Mouse (Mus musculus) lung, postnatal 0 days (tissue): ENCODE data around the gene Myadm. TPM values are rescaled to one million over a fixed set of nuclear protein-coding genes. Genes with fewer than 3 reads are reported as not detected.
A peak's percentile ranks its signal among the peaks of the same experiment; 100 is the strongest.
"Not testable (repeated sequence)": the region's sequence is repeated elsewhere in the genome, so short reads cannot be mapped to it uniquely, and the experiment has no call there.

Experiments used
- ATAC-seq: fragments of 200-750 bp; cut with Nextera tagmentation; 2 replicates; pipeline ENCODE4 v1.8.0; 2017; ENCODE audit warnings: moderate library complexity
- DNase-seq: peaks from one replicate; pipeline ENCODE4 v3.0.0-alpha.2; 2016; ENCODE audit warnings: low spot score
- H3K27ac ChIP-seq: fragments of 300-500 bp; sonication (generic); 2 replicates; pipeline ENCODE4 v1.5.1; 2014; ENCODE audit warnings: antibody characterized with exemption, mild to moderate bottlenecking, low read length, mixed read lengths
- H3K27me3 ChIP-seq: fragments of 300-500 bp; sonication (generic); replicated peaks from 2 replicates; pipeline ENCODE4 v1.6.1; 2014; ENCODE audit warnings: low read length, mixed read lengths; ENCODE audit not compliant: insufficient read depth
- H3K36me3 ChIP-seq: fragments of 300-500 bp; sonication (generic); 2 replicates; pipeline ENCODE4 v1.6.1; 2014; ENCODE audit warnings: low read length, mixed read lengths; ENCODE audit not compliant: insufficient read depth
- H3K4me1 ChIP-seq: fragments of 300-500 bp; sonication (generic); 2 replicates; pipeline ENCODE4 v1.6.1; 2014; ENCODE audit warnings: antibody characterized with exemption, low read depth, low read length, mixed read lengths; ENCODE audit not compliant: insufficient read depth
- H3K4me2 ChIP-seq: fragments of 300-500 bp; sonication (generic); replicated peaks from 2 replicates; pipeline ENCODE4 v1.6.1; 2014; ENCODE audit warnings: low read depth, mild to moderate bottlenecking, low read length, moderate library complexity, mixed read lengths
- H3K4me3 ChIP-seq: fragments of 300-500 bp; sonication (generic); 2 replicates; pipeline ENCODE4 v1.5.1; 2014; ENCODE audit warnings: low read depth, low read length
- H3K9ac ChIP-seq: fragments of 300-500 bp; sonication (generic); replicated peaks from 2 replicates; pipeline ENCODE4 v1.6.1; 2014; ENCODE audit warnings: low read depth, mild to moderate bottlenecking
- H3K9me3 ChIP-seq: fragments of 300-500 bp; sonication (generic); 2 replicates; pipeline ENCODE4 v1.6.1; 2016; ENCODE audit warnings: low read length, mixed read lengths
- CTCF ChIP-seq: IDR thresholded peaks from 2 replicates; pipeline ENCODE4 v1.5.1; 2016; ENCODE audit warnings: antibody characterized with exemption, mild to moderate bottlenecking
- EP300 ChIP-seq: IDR thresholded peaks from 2 replicates; pipeline ENCODE4 v1.6.1; 2016; ENCODE audit warnings: antibody characterized with exemption, mild to moderate bottlenecking, control low read depth
- WGBS: fragments of 180-500 bp; shearing (Covaris S2); extraction: QIAGEN DNeasy Blood & Tissue Kit; methylation state at CpG from one replicate; pipeline ENCODE4 v1.1.7; 2014; 5-methylcytosine and 5-hydroxymethylcytosine counted together
- polyA plus RNA-seq: library from polyadenylated mRNA; unstranded; fragments of >200 nt; fragmentation: Nextera tagmentation; extraction: Ambion mirVana; gene quantifications from 2 replicates; pipeline ENCODE4 v1.2.1, GENCODE M21; 2015

Gene Myadm
- polyA plus RNA-seq, 1 experiment from 2014 or later = 144 TPM

DNA sequence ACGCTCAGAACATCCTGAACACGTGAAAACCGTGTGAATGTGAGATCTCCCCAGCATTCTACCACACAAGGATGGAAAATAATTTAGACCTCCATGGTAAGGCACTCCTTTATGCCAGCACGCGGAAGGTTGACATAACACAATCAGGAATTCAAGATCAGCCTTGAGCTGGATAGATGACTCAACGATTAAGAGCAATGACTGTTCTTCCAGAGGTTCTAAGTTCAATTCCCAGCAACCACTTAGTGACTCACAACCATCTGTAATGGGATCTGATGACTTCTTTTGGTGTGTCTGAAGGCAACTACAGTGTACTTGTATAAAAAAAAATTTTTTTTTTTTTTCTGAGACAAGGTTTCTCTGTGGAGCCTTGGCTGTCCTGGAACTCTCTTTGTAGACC, 23.6 kb upstream of the Myadm start:
- H3K4me2 ChIP-seq = no peak overlapping the region

GRCm38 (mm10) chr7:3267261-3267660, 21.6 kb upstream of the Myadm start:
- H3K9ac ChIP-seq = no peak overlapping the region
- DNase-seq (no peak), ATAC-seq (no peak)
- 55% methylated on average over 3 of the region's 3 CpGs for WGBS
- H3K27ac ChIP-seq = no peak overlapping the region
- no peaks in the 10 kb centered on the region for H3K27me3 ChIP-seq
- TF ChIP-seq EP300 = no peak
- no peak for TF ChIP-seq CTCF
- no peak overlapping the region for H3K4me2 ChIP-seq
- H3K36me3 ChIP-seq = no peaks in the 10 kb centered on the region
- no peaks in the 10 kb centered on the region for H3K9me3 ChIP-seq
- H3K4me3 ChIP-seq = no peak overlapping the region
- H3K4me1 ChIP-seq = no peaks in the 10 kb centered on the region

More for the DNA sequence above, 23.6 kb upstream of the Myadm start:
- no peak for TF ChIP-seq CTCF
- Histone ChIP-seq H3K36me3 (no peaks in the 10 kb centered on the region), H3K27ac (no peak overlapping the region), H3K9ac (no peak overlapping the region), H3K4me3 (no peak overlapping the region), H3K4me1 (no peaks in the 10 kb centered on the region), H3K27me3 (no peaks in the 10 kb centered on the region), H3K9me3 (no peaks in the 10 kb centered on the region)
- 57% methylated on average over 6 of the region's 6 CpGs for WGBS
- ATAC-seq (no peak), DNase-seq (no peak)

DNA sequence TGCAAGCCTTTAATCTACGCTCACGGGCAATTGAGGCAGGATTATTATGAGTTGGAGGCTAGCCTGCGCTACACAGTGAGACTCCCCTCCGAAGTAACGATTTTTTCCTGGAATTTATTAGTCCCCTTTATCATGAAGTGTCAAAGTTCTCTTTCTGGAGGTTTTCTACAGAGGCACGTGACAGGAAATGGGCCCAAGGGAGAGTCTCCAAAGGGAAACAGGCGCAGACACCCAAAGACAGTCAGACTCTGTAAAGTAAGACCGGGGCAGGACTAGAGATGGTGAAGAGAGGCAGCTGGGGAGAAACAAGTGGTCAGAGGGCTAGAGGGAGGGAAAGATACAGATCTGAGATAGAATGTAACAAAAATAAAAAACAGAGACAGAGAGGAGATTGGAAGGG, 21.0 kb upstream of the Myadm start:
- DNase-seq (no peak), ATAC-seq (no peak)
- Histone ChIP-seq H3K27me3 (no peaks in the 10 kb centered on the region), H3K9ac (no peak overlapping the region), H3K4me3 (no peak overlapping the region), H3K9me3 (no peaks in the 10 kb centered on the region), H3K36me3 (no peaks in the 10 kb centered on the region), H3K4me1 (no peaks in the 10 kb centered on the region), H3K27ac (no peak overlapping the region), H3K4me2 (no peak overlapping the region)
- TF ChIP-seq EP300 (no peak), CTCF (no peak)
- WGBS = 58% methylated on average over 8 of the region's 8 CpGs

GRCm38 (mm10) chr7:3268291-3268690, 20.6 kb upstream of the Myadm start:
- Histone ChIP-seq H3K4me1 (no peaks in the 10 kb centered on the region), H3K9me3 (no peaks in the 10 kb centered on the region), H3K4me2 (no peak overlapping the region), H3K27ac (no peak overlapping the region), H3K9ac (no peak overlapping the region), H3K4me3 (no peak overlapping the region), H3K27me3 (no peaks in the 10 kb centered on the region), H3K36me3 (no peaks in the 10 kb centered on the region)
- TF ChIP-seq CTCF (no peak), EP300 (no peak)
- 20% methylated on average over 3 of the region's 3 CpGs for WGBS
- ATAC-seq = no peak
- no peak for DNase-seq

DNA sequence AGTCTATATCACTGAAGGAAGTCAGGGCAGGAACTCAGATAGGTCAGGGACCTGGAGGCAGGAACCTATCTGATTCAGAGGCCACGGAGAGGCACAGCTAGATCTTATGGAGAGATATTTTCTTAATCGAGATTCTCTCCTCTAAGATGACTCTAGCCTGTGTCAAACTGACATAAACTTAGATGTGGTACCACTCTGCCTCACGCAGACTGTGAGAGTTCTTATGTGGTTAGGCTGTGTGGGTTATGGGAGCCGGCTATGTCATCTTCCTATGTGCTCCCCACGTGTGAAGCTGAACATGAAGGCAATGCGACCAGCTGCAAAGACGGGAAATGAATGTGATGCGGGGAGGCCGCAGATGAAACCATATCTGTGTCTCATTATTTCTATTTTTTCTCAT, 16.7 kb upstream of the Myadm start:
- no peaks in the 10 kb centered on the region for H3K4me1 ChIP-seq
- no peak for TF ChIP-seq EP300
- TF ChIP-seq CTCF = no peak
- H3K27me3 ChIP-seq = no peaks in the 10 kb centered on the region
- WGBS = 85% methylated on average over 9 of the region's 9 CpGs
- H3K4me2 ChIP-seq = no peak overlapping the region
- H3K9ac ChIP-seq = no peak overlapping the region
- H3K9me3 ChIP-seq = no peaks in the 10 kb centered on the region
- no peak for DNase-seq
- H3K27ac ChIP-seq = no peak overlapping the region
- no peak for ATAC-seq
- no peak overlapping the region for H3K4me3 ChIP-seq
- H3K36me3 ChIP-seq = no peaks in the 10 kb centered on the region

- TF ChIP-seq CTCF = no peak
- TF ChIP-seq EP300 = peak; percentile 90
- H3K4me1 ChIP-seq = no peaks in the 10 kb centered on the region; the same call in 1 of the 2 replicates
- H3K4me2 ChIP-seq = no peak overlapping the region
- no peak overlapping the region for H3K4me3 ChIP-seq
- DNase-seq (peak; percentile 94), ATAC-seq (peak; percentile 89)
- H3K9me3 ChIP-seq = no peaks in the 10 kb centered on the region
- peak overlapping the region; percentile 86 for H3K27ac ChIP-seq
- H3K9ac ChIP-seq = no peak overlapping the region
- no peaks in the 10 kb centered on the region for H3K36me3 ChIP-seq
- 32% methylated on average over 6 of the region's 6 CpGs for WGBS
- H3K27me3 ChIP-seq = no peaks in the 10 kb centered on the region
These were observed 13.3 kb upstream of the Myadm start for GRCm38 (mm10) chr7:3275455-3276170.

GRCm38 (mm10) chr7:3276781-3277180, 12.1 kb upstream of the Myadm start:
- H3K4me3 ChIP-seq, H3K4me1 ChIP-seq, H3K36me3 ChIP-seq, H3K9me3 ChIP-seq, H3K4me2 ChIP-seq, H3K9ac ChIP-seq, H3K27me3 ChIP-seq, ATAC-seq, DNase-seq, H3K27ac ChIP-seq: not testable (repeated sequence)
- WGBS = 63% methylated on average over 4 of the region's 4 CpGs
